In the genomic region with DNA sequence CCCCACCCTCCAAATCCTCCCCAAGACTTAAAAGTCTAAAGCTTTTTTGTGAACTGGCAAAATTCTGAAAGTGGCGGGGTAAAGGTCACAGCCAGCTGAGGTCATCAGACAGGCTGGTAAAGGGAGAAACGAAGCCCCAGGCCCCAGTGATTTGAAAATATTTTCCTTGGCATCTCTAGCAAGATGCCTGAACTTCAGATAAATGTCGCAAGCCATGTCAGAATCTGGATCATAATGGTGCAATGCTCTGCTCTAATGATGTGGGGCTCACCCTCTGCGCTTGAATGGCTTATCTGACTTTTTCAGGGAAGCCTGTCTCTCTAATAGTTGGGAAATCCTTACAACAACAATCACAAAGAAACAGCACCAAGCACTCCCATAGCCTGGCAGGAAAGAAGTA, we compare ENCODE assay signal across 18 mouse cellular contexts.
DNase-seq lines count a peak whose midpoint lies in the region; ATAC-seq lines count a peak whose summit lies in the region.
"Had no signal": no experiment of that assay in that cellular context is flagged by ENCODE, and none has a peak within 500 bp of the region (broad histone marks: within the 10 kb centered on the region; RNA-seq: fewer than 3 reads in every experiment).

No protein-coding gene starts in this region.

- DNase-seq in adrenal gland, adult 8-10 months: peak; percentile 9
- DNase-seq in adrenal gland, adult (ENCODE audit: inconsistent age in 2 of 2, low spot score in 1 of 2): no peak
- no peak for DNase-seq in heart, postnatal 4 days
- no peak for DNase-seq in lung, postnatal 10 days
- no peak for DNase-seq in thymus, postnatal 36 days
- DNase-seq: cerebellum, postnatal 10 days; embryo, embryonic 11 days; gastrocnemius, postnatal 25 days; layer of hippocampus, postnatal 36 days; midbrain, embryonic 14.5 days had no signal

- 57% methylated on average over 4 of the region's 4 CpGs for WGBS in heart, embryonic 16.5 days
- 74% methylated on average over 4 of the region's 4 CpGs for WGBS in lung, embryonic 15.5 days
- WGBS in liver, embryonic 16.5 days (ENCODE audit: insufficient replicate concordance): 59% methylated on average over 4 of the region's 4 CpGs

- H3K9ac ChIP-seq in heart, embryonic 16.5 days (ENCODE audit: low read length): no peak overlapping the region
- H3K9ac ChIP-seq in lung, embryonic 15.5 days: no peak overlapping the region
- peak overlapping the region; percentile 26 for H3K9ac ChIP-seq in liver, embryonic 16.5 days (ENCODE audit: low read depth, low read length)
- H3K9ac ChIP-seq: hindbrain, embryonic 14.5 days had no signal

- no peak for ATAC-seq in heart, embryonic 16.5 days (replicated peaks; ENCODE audit: extremely low read depth, insufficient read depth, low FRiP score)
- no peak for ATAC-seq in lung, embryonic 15.5 days (ENCODE audit: borderline replicate concordance, extremely low read depth, low FRiP score, low TSS enrichment)
- ATAC-seq in liver, embryonic 16.5 days (ENCODE audit: low read depth): no peak
- ATAC-seq: intestine, postnatal 0 days had no signal

- H3K9me3 ChIP-seq in heart, embryonic 16.5 days (replicated peaks; ENCODE audit: control insufficient read depth, low read length): no peaks in the 10 kb centered on the region
- H3K9me3 ChIP-seq in lung, embryonic 15.5 days: no peaks in the 10 kb centered on the region
- H3K9me3 ChIP-seq in liver, embryonic 16.5 days (replicated peaks; ENCODE audit: control insufficient read depth, low read length): no peaks in the 10 kb centered on the region

- no peak overlapping the region for H3K4me2 ChIP-seq in heart, embryonic 16.5 days (ENCODE audit: low read depth, low read length)
- no peak overlapping the region for H3K4me2 ChIP-seq in lung, embryonic 15.5 days
- no peak overlapping the region for H3K4me2 ChIP-seq in liver, embryonic 16.5 days (ENCODE audit: low read depth, low read length)
- H3K4me2 ChIP-seq: hindbrain, embryonic 14.5 days had no signal

- no peaks in the 10 kb centered on the region for H3K36me3 ChIP-seq in heart, embryonic 16.5 days (ENCODE audit: control insufficient read depth, insufficient read depth)
- H3K36me3 ChIP-seq in lung, embryonic 15.5 days: no peaks in the 10 kb centered on the region
- H3K36me3 ChIP-seq in liver, embryonic 16.5 days (ENCODE audit: control insufficient read depth, insufficient read depth): no peaks in the 10 kb centered on the region

- no peaks in the 10 kb centered on the region for H3K27me3 ChIP-seq in heart, embryonic 16.5 days (ENCODE audit: control insufficient read depth, insufficient read depth, low read length)
- no peaks in the 10 kb centered on the region for H3K27me3 ChIP-seq in lung, embryonic 15.5 days
- H3K27me3 ChIP-seq in liver, embryonic 16.5 days (ENCODE audit: control insufficient read depth, insufficient read depth, low read depth, low read length): no peaks in the 10 kb centered on the region
- H3K27me3 ChIP-seq: CH12.LX had no signal

- no peak overlapping the region for H3K4me3 ChIP-seq in heart, embryonic 16.5 days (ENCODE audit: low read length)
- H3K4me3 ChIP-seq in lung, embryonic 15.5 days: no peak overlapping the region
- H3K4me3 ChIP-seq in liver, embryonic 16.5 days (ENCODE audit: low read depth, low read length): no peak overlapping the region
- H3K4me3 ChIP-seq: erythroblast, embryonic 14.5 days had no signal

- H3K4me1 ChIP-seq in heart, embryonic 16.5 days (ENCODE audit: control insufficient read depth, insufficient read depth, low read length): peaks cover 84% of the 10 kb centered on the region
- peaks cover 66% of the 10 kb centered on the region for H3K4me1 ChIP-seq in lung, embryonic 15.5 days
- H3K4me1 ChIP-seq in liver, embryonic 16.5 days (ENCODE audit: control insufficient read depth, low read depth, low read length): peaks cover 92% of the 10 kb centered on the region

- peak overlapping the region; percentile 93 for H3K27ac ChIP-seq in heart, embryonic 16.5 days (ENCODE audit: low read length)
- H3K27ac ChIP-seq in lung, embryonic 15.5 days: peak overlapping the region; percentile 93
- peak overlapping the region; percentile 96 for H3K27ac ChIP-seq in liver, embryonic 16.5 days (ENCODE audit: low read length)
- H3K27ac ChIP-seq: macrophage had no signal
